Mouse (Mus musculus) testis, adult 2 months (tissue): ENCODE data around the gene Cep164. TPM values are rescaled to one million over a fixed set of nuclear protein-coding genes. Genes with fewer than 3 reads are reported as not detected.

Experiments
- H3K27ac ChIP-seq: fragments of 200-500 bp; 2 replicates; pipeline ENCODE4 v1.5.1; 2012; ENCODE audit warnings: low read depth, low read length; ENCODE audit not compliant: control insufficient read depth, insufficient read depth
- H3K27me3 ChIP-seq: fragments of 200-500 bp; 2 replicates; pipeline ENCODE4 v1.6.1; 2012; ENCODE audit warnings: mild to moderate bottlenecking, low read length, moderate library complexity; ENCODE audit not compliant: control insufficient read depth, insufficient read depth
- H3K36me3 ChIP-seq: fragments of 200-500 bp; 2 replicates; pipeline ENCODE4 v1.6.1; 2012; ENCODE audit warnings: mild to moderate bottlenecking, low read length; ENCODE audit not compliant: control insufficient read depth, insufficient read depth
- H3K4me1 ChIP-seq: fragments of 200-500 bp; 2 replicates; pipeline ENCODE4 v1.6.1; 2012; ENCODE audit warnings: low read length; ENCODE audit not compliant: control insufficient read depth, insufficient read depth
- H3K4me3 ChIP-seq: fragments of 200-500 bp; 2 replicates; pipeline ENCODE4 v1.5.1; 2012; ENCODE audit warnings: low read depth, mild to moderate bottlenecking, low read length, moderate library complexity, mixed read lengths; ENCODE audit not compliant: control insufficient read depth
- CTCF ChIP-seq: fragments of 200-500 bp; IDR thresholded peaks from 2 replicates; pipeline ENCODE4 v1.5.1; 2012; ENCODE audit warnings: low read depth, mild to moderate bottlenecking, inconsistent platforms, low read length, moderate library complexity; ENCODE audit not compliant: control insufficient read depth, insufficient read depth, insufficient replicate concordance
- POLR2A ChIP-seq: fragments of 200-500 bp; IDR thresholded peaks from 2 replicates; pipeline ENCODE4 v1.6.1; 2012; ENCODE audit warnings: low read depth, mild to moderate bottlenecking, inconsistent platforms, low read length, moderate library complexity; ENCODE audit not compliant: control insufficient read depth
- polyA plus RNA-seq: library from polyadenylated mRNA; depleted of rRNA; stranded (reverse); fragments of >200 nt; gene quantifications from 2 replicates; pipeline ENCODE4 v1.2.3, GENCODE M21; 2012

Cep164 gene
- polyA plus RNA-seq, 1 experiment = 64.5 TPM

- TF ChIP-seq CTCF (no peak), POLR2A (no peak)
- no peaks in the 10 kb centered on the region; the same call in none of the 2 replicates for H3K36me3 ChIP-seq
- no peak overlapping the region for H3K27ac ChIP-seq
- H3K4me1 ChIP-seq = no peaks in the 10 kb centered on the region
- no peaks in the 10 kb centered on the region for H3K27me3 ChIP-seq
- no peak overlapping the region for H3K4me3 ChIP-seq
Measured at GRCm38 (mm10) chr9:45815113-45815512, 13.4 kb downstream of the Cep164 start.

DNA sequence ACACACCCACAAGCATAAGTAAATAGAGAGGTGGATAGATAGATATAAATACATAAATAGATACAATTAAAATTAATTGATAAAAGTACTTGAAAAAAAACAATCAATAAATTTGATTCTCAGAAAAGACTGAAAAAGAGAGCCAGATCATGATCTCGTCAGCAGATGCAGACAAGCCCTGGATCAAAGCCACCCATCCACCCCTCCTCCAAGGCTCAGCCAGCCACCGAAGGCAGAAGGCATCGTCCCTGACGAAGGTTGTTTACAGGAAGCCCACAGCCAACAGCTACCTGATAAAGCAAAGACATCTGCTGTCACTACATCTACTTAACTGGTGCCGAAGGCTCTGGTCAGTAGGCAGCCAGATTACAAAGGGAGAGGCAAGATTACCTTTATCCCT is 16.5 kb downstream of the Cep164 start:
- H3K4me3 ChIP-seq = no peak overlapping the region
- H3K27ac ChIP-seq = no peak overlapping the region
- no peaks in the 10 kb centered on the region for H3K27me3 ChIP-seq
- no peak for TF ChIP-seq CTCF
- no peak for TF ChIP-seq POLR2A
- no peaks in the 10 kb centered on the region; the same call in none of the 2 replicates for H3K36me3 ChIP-seq
- no peaks in the 10 kb centered on the region for H3K4me1 ChIP-seq

GRCm38 (mm10) chr9:45807761-45808160 is 20.7 kb downstream of the Cep164 start:
- Histone ChIP-seq H3K27me3 (no peaks in the 10 kb centered on the region), H3K4me1 (no peaks in the 10 kb centered on the region), H3K36me3 (no peaks in the 10 kb centered on the region; the same call in 1 of the 2 replicates), H3K4me3 (no peak overlapping the region), H3K27ac (no peak overlapping the region)
- TF ChIP-seq POLR2A = no peak
- TF ChIP-seq CTCF = no peak

DNA sequence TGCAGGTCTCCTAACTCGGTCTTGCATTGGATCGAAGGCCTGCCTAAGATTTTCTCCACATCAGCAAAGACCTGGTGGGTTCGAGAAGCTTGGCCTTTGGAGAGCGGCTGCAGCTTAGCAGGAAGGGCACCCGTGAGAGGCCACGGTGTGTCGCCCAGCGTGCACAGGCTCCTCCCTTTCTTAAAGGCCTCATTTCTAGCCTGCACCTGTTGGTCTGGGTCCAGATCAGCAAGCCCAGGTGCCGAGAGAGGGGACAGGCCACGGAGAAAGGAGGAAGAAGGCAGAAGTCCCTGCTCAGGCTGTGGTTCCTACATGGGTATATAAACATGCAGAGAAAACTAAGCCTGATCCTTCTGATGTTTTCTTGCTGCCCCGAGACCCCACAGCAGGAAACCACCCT is 21.2 kb downstream of the Cep164 start:
- Histone ChIP-seq H3K27me3 (no peaks in the 10 kb centered on the region), H3K4me3 (no peak overlapping the region), H3K27ac (no peak overlapping the region), H3K36me3 (no peaks in the 10 kb centered on the region; the same call in 1 of the 2 replicates), H3K4me1 (no peaks in the 10 kb centered on the region)
- no peak for TF ChIP-seq POLR2A

DNA sequence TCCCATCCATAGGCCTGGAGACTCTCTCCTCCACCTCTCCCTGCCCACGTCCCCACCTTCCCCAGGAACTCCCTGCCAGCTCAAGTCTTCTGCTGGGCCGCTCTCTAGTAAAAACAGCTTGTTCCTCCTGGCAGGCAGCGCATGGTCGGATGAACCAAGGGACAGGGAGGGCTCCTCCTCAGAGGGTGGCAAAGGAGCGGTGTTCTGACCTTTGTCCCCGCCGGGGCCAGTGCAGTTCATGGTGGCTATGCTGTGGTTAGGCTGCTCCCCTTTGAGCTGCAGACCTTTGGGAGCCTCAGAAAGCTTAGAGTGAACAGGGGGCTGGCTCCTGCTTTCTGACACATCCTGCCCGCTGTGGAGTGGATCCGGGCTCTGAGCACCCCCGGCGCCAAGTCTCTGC is 21.6 kb downstream of the Cep164 start:
- H3K4me3 ChIP-seq = no peak overlapping the region
- H3K27me3 ChIP-seq = no peaks in the 10 kb centered on the region
- no peak for TF ChIP-seq POLR2A
- TF ChIP-seq CTCF = no peak
- H3K27ac ChIP-seq = no peak overlapping the region
- no peaks in the 10 kb centered on the region for H3K4me1 ChIP-seq
- H3K36me3 ChIP-seq = no peaks in the 10 kb centered on the region; the same call in 1 of the 2 replicates

DNA sequence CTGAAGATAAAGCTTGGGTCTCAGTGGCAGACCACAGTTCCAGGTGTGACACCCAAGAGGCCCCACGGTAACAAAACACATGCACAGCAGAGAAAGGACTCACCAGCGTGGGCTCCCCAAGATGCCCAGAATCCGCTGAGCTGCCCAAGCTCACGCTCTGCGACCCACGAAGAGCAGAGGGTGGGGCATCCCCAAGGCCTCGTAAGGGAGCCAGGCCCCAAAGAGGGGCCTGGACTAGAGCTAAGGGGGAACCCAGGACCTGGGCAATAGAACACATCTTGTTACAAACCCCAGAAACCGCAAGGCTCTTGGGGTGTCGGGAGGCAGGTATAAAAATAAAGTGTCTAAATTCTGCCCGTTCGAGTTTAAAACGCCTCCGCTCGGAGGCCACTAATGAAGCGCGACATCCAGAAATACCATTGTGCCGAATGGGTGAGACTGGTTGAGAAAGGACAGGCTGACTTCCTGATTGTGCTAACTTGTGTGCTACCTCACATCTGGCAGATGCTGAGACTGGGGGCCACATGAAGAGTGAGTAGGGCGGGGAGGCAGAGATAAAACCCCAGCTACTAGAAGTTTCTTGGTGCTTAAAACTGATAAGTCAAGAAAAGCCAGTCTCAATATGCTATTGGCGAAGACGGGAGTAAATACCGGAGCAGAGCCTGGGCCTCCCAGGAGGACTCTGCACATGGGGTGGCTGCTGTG is 25.3 kb downstream of the Cep164 start:
- no peaks in the 10 kb centered on the region; the same call in 1 of the 2 replicates for H3K36me3 ChIP-seq
- no peaks in the 10 kb centered on the region for H3K4me1 ChIP-seq
- TF ChIP-seq POLR2A = no peak
- TF ChIP-seq CTCF = no peak
- H3K27ac ChIP-seq = no peak overlapping the region
- H3K27me3 ChIP-seq = no peaks in the 10 kb centered on the region
- H3K4me3 ChIP-seq = no peak overlapping the region

DNA sequence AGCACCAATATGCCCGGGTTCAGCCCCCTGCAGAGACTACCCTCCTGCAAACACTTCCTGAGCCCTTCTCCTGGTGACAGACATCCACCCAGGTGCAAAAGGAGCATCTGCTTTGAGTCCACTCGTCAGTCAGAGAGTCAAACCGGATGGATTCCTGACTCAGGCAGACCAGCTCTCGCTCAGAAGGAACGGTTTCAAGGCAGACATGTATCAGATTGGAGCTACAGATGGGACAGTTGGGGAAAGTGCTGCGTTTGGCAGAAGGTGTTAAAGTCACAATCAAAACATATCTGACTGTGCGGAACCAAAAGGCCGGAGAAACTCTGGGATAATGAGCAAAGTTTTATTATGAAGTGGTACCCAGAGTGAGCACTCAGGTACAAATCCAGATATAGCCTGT is 29.1 kb downstream of the Cep164 start:
- Histone ChIP-seq H3K4me1 (no peaks in the 10 kb centered on the region), H3K4me3 (no peak overlapping the region), H3K27ac (no peak overlapping the region), H3K27me3 (no peaks in the 10 kb centered on the region), H3K36me3 (no peaks in the 10 kb centered on the region; the same call in 1 of the 2 replicates)
- TF ChIP-seq CTCF = no peak
- TF ChIP-seq POLR2A = no peak
